Mouse (Mus musculus): ENCODE results near the gene Lats1. TPM values are rescaled to one million over a fixed set of nuclear protein-coding genes. Genes with fewer than 3 reads are reported as not detected.
A peak's percentile ranks its signal among the peaks of the same experiment; 100 is the strongest.

Lats1 gene
- total RNA-seq (2021): 10 to 100 TPM; 22.1 to 24.2 TPM

GRCm38 (mm10) chr10:7680731-7681301 lies at the start of gene Lats1, which contains the start of gene Pcmt1:
Lats1 (plus strand) TSS chr10:7681214.
Pcmt1 (minus strand) TSS chr10:7681136.
- DNase-seq: peak; percentile 92

- DNase-seq: no peak
These were observed 40.6 kb upstream of the Lats1 start for GRCm38 (mm10) chr10:7640366-7640765.

GRCm38 (mm10) chr10:7645911-7646310 lies 35.1 kb upstream of the Lats1 start:
- DNase-seq: no peak

- no peak for DNase-seq
These were observed 32.0 kb upstream of the Lats1 start for GRCm38 (mm10) chr10:7649059-7649458.

- DNase-seq: no peak
These were observed 30.0 kb upstream of the Lats1 start for GRCm38 (mm10) chr10:7651057-7651456.

- peak; percentile 83 for DNase-seq
These were observed 18.4 kb upstream of the Lats1 start for GRCm38 (mm10) chr10:7662471-7663141.

- peak; percentile 95 for DNase-seq
These were observed 17.6 kb upstream of the Lats1 start for GRCm38 (mm10) chr10:7663159-7664026.

GRCm38 (mm10) chr10:7664027-7664526 lies 16.9 kb upstream of the Lats1 start:
- no peak for DNase-seq

GRCm38 (mm10) chr10:7664889-7665288 lies 16.1 kb upstream of the Lats1 start:
- DNase-seq: no peak

GRCm38 (mm10) chr10:7667342-7667802 lies 13.6 kb upstream of the Lats1 start, which contains the start of gene Nup43:
Nup43 (plus strand) TSS chr10:7667503.
- DNase-seq: peak; percentile 93

- DNase-seq: peak; percentile 26
These were observed 7.3 kb upstream of the Lats1 start for GRCm38 (mm10) chr10:7673673-7674072.

GRCm38 (mm10) chr10:7681343-7682025 lies 470 bp downstream of the Lats1 start:
- peak; percentile 87 for DNase-seq

- DNase-seq: no peak
These were observed 1.2 kb downstream of the Lats1 start for GRCm38 (mm10) chr10:7682249-7682648.

- no peak for DNase-seq
These were observed 5.9 kb downstream of the Lats1 start for GRCm38 (mm10) chr10:7686902-7687301.

GRCm38 (mm10) chr10:7695286-7695685 lies 14.3 kb downstream of the Lats1 start:
- DNase-seq: no peak

- no peak for DNase-seq
These were observed 19.1 kb downstream of the Lats1 start for GRCm38 (mm10) chr10:7700120-7700519.

GRCm38 (mm10) chr10:7702586-7702985 lies 21.6 kb downstream of the Lats1 start:
- no peak for DNase-seq

GRCm38 (mm10) chr10:7710121-7710520 lies 29.1 kb downstream of the Lats1 start:
- DNase-seq: no peak

GRCm38 (mm10) chr10:7712506-7712905 lies 31.5 kb downstream of the Lats1 start:
- DNase-seq: no peak

- DNase-seq: no peak
These were observed 34.0 kb downstream of the Lats1 start for GRCm38 (mm10) chr10:7715056-7715455.

GRCm38 (mm10) chr10:7725751-7726500 lies 44.9 kb downstream of the Lats1 start, which contains the start of gene Katna1:
Katna1 (plus strand) TSS chr10:7726000.
- DNase-seq: peak; percentile 96

GRCm38 (mm10) chr10:7726501-7726812 lies 45.4 kb downstream of the Lats1 start:
- no peak for DNase-seq
